Mouse (Mus musculus): ENCODE results near the gene Icam4. TPM values are rescaled to one million over a fixed set of nuclear protein-coding genes. Genes with fewer than 3 reads are reported as not detected.
"Not testable (repeated sequence)": the region's sequence is repeated elsewhere in the genome, so short reads cannot be mapped to it uniquely, and the experiment has no call there.

Gene Icam4
- polyA plus RNA-seq, 1 experiment from 2014 or later: 0.29 TPM

DNA sequence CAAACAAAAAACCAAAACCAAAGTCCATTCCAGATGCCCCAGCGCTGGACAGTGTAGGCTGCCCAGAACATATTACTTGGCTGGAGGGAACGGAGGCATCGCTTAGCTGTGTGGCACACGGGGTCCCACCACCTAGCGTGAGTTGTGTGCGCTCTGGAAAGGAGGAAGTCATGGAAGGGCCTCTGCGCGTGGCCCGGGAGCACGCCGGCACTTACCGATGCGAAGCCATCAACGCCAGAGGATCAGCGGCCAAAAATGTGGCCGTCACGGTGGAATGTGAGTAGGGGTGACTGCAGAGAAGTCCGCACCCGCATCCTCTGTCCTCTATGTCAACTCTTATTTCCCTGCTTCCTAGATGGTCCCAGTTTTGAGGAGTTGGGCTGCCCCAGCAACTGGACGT is 7.0 kb downstream of the Icam4 start:
- no peaks in the 10 kb centered on the region for H3K9me3 ChIP-seq (ENCODE audit: control insufficient read depth, low read length)
- no peak overlapping the region for H3K9ac ChIP-seq (ENCODE audit: low read depth, low read length)
- H3K4me1 ChIP-seq (ENCODE audit: control insufficient read depth, insufficient read depth, low read depth, low read length): peaks cover 41% of the 10 kb centered on the region
- H3K36me3 ChIP-seq (ENCODE audit: control insufficient read depth, insufficient read depth, low read length): no peaks in the 10 kb centered on the region
- no peak overlapping the region for H3K4me3 ChIP-seq (ENCODE audit: low read length)
- no peak overlapping the region for H3K27ac ChIP-seq (ENCODE audit: low read depth, low read length)
- no peak for ATAC-seq
- peaks cover 55% of the 10 kb centered on the region for H3K27me3 ChIP-seq (replicated peaks; ENCODE audit: control insufficient read depth, insufficient read depth, low read length)
- peak overlapping the region; percentile 82 for H3K4me2 ChIP-seq (ENCODE audit: low read length)
- 8% methylated on average over 20 of the region's 20 CpGs for WGBS

GRCm38 (mm10) chr9:21036666-21037065 is 7.5 kb downstream of the Icam4 start:
- Histone ChIP-seq H3K4me2 (ENCODE audit: low read length) (peak overlapping the region; percentile 82), H3K27ac (ENCODE audit: low read depth, low read length) (no peak overlapping the region), H3K27me3 (replicated peaks; ENCODE audit: control insufficient read depth, insufficient read depth, low read length) (peaks cover 55% of the 10 kb centered on the region), H3K4me3 (ENCODE audit: low read length) (peak overlapping the region; percentile 54), H3K9me3 (ENCODE audit: control insufficient read depth, low read length) (no peaks in the 10 kb centered on the region), H3K36me3 (ENCODE audit: control insufficient read depth, insufficient read depth, low read length) (no peaks in the 10 kb centered on the region), H3K4me1 (ENCODE audit: control insufficient read depth, insufficient read depth, low read depth, low read length) (peaks cover 40% of the 10 kb centered on the region), H3K9ac (ENCODE audit: low read depth, low read length) (peak overlapping the region; percentile 79)
- ATAC-seq: no peak
- under 1% methylated on average over 22 of the region's 22 CpGs for WGBS

DNA sequence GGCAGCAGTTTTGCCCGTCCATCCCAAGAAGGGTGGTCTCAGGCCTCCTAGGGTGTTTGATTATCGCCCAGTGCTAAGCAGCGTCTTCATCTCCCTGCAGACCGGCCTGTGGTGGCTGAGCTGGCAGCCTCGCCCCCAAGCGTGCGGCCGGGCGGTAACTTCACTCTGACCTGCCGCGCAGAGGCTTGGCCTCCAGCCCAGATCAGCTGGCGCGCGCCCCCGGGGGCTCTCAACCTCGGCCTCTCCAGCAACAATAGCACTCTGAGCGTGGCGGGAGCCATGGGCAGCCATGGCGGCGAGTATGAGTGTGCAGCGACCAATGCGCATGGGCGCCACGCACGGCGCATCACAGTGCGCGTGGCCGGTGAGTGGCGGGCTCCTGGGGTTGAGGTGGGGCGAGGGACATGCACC is 8.3 kb downstream of the Icam4 start:
- Histone ChIP-seq H3K9ac (ENCODE audit: low read depth, low read length) (peak overlapping the region; percentile 79), H3K4me2 (ENCODE audit: low read length) (peak overlapping the region; percentile 82), H3K27ac (ENCODE audit: low read depth, low read length) (no peak overlapping the region), H3K36me3 (ENCODE audit: control insufficient read depth, insufficient read depth, low read length) (no peaks in the 10 kb centered on the region), H3K27me3 (replicated peaks; ENCODE audit: control insufficient read depth, insufficient read depth, low read length) (peaks cover 53% of the 10 kb centered on the region), H3K4me1 (ENCODE audit: control insufficient read depth, insufficient read depth, low read depth, low read length) (peaks cover 36% of the 10 kb centered on the region), H3K4me3 (ENCODE audit: low read length) (peak overlapping the region; percentile 54), H3K9me3 (ENCODE audit: control insufficient read depth, low read length) (no peaks in the 10 kb centered on the region)
- 2% methylated on average over 31 of the region's 31 CpGs for WGBS
- peak; percentile 75 for ATAC-seq

DNA sequence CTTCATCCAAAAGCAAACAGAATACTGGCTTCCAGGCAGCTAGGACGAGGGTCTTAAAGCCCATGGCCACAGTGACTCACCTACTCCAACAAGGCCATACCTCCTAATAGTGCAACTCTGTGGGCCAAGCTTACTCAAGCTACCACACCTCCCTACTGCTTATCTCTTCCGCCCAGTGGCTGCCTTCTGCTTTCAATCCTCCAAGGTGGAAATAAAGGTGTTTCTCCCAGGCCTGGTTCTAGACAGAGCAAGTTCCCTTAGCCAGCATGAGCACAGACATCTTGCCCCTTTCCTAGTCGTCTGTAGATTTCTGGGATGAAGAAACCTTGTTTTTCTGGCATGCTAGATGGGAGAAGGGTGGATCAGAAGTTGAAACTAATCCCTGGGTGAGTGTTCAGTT is 10.6 kb downstream of the Icam4 start:
- Histone ChIP-seq H3K4me1 (ENCODE audit: control insufficient read depth, insufficient read depth, low read depth, low read length) (peaks cover 22% of the 10 kb centered on the region), H3K4me3 (ENCODE audit: low read length) (no peak overlapping the region), H3K9ac (ENCODE audit: low read depth, low read length) (no peak overlapping the region), H3K9me3 (ENCODE audit: control insufficient read depth, low read length) (no peaks in the 10 kb centered on the region), H3K27me3 (replicated peaks; ENCODE audit: control insufficient read depth, insufficient read depth, low read length) (peaks cover 39% of the 10 kb centered on the region), H3K36me3 (ENCODE audit: control insufficient read depth, insufficient read depth, low read length) (no peaks in the 10 kb centered on the region), H3K4me2 (ENCODE audit: low read length) (no peak overlapping the region), H3K27ac (ENCODE audit: low read depth, low read length) (no peak overlapping the region)
- ATAC-seq: no peak
- 61% methylated on average over 3 of the region's 3 CpGs for WGBS

DNA sequence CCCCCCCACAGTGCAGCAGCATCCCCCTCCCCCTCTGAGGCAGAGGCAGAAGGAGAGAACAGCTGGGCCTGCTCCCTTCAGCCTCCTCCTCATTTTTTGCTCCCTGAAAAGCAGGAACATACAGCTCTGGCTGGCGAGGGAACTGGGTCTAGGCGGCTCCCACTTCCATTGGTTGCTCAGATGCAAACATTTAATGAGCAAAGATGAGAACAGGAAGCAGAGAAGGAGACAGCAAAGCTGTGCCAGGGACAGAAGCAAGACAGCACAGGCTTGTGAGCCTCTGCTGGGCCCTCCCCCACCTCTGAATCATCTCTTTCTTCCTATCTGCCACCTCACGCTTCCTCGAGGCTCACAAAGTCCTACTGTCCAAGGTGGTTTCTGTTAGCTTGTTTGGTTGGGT is 12.1 kb downstream of the Icam4 start:
- no peak for ATAC-seq
- Histone ChIP-seq H3K9ac (ENCODE audit: low read depth, low read length) (no peak overlapping the region), H3K4me2 (ENCODE audit: low read length) (no peak overlapping the region), H3K27me3 (replicated peaks; ENCODE audit: control insufficient read depth, insufficient read depth, low read length) (peaks cover 24% of the 10 kb centered on the region), H3K27ac (ENCODE audit: low read depth, low read length) (no peak overlapping the region), H3K36me3 (ENCODE audit: control insufficient read depth, insufficient read depth, low read length) (no peaks in the 10 kb centered on the region), H3K4me1 (ENCODE audit: control insufficient read depth, insufficient read depth, low read depth, low read length) (peaks cover 14% of the 10 kb centered on the region), H3K9me3 (ENCODE audit: control insufficient read depth, low read length) (no peaks in the 10 kb centered on the region), H3K4me3 (ENCODE audit: low read length) (no peak overlapping the region)
- 48% methylated on average over 4 of the region's 4 CpGs for WGBS

- no peak overlapping the region for H3K9ac ChIP-seq (ENCODE audit: low read depth, low read length)
- H3K9me3 ChIP-seq (ENCODE audit: control insufficient read depth, low read length): no peaks in the 10 kb centered on the region
- H3K27ac ChIP-seq (ENCODE audit: low read depth, low read length): no peak overlapping the region
- no peaks in the 10 kb centered on the region for H3K4me1 ChIP-seq (ENCODE audit: control insufficient read depth, insufficient read depth, low read depth, low read length)
- no peak overlapping the region for H3K4me3 ChIP-seq (ENCODE audit: low read length)
- H3K27me3 ChIP-seq (replicated peaks; ENCODE audit: control insufficient read depth, insufficient read depth, low read length): peaks cover 12% of the 10 kb centered on the region
- H3K36me3 ChIP-seq (ENCODE audit: control insufficient read depth, insufficient read depth, low read length): no peaks in the 10 kb centered on the region
- no peak overlapping the region for H3K4me2 ChIP-seq (ENCODE audit: low read length)
- 89% methylated on average over 4 of the region's 4 CpGs for WGBS
- ATAC-seq: no peak
Observed at GRCm38 (mm10) chr9:21043563-21043962, 14.4 kb downstream of the Icam4 start.

- not testable (repeated sequence) for H3K4me1 ChIP-seq (ENCODE audit: control insufficient read depth, insufficient read depth, low read depth, low read length); H3K4me3 ChIP-seq (ENCODE audit: low read length); H3K9ac ChIP-seq (ENCODE audit: low read depth, low read length); H3K4me2 ChIP-seq (ENCODE audit: low read length); H3K27ac ChIP-seq (ENCODE audit: low read depth, low read length); H3K27me3 ChIP-seq (replicated peaks; ENCODE audit: control insufficient read depth, insufficient read depth, low read length); H3K36me3 ChIP-seq (ENCODE audit: control insufficient read depth, insufficient read depth, low read length); H3K9me3 ChIP-seq (ENCODE audit: control insufficient read depth, low read length); ATAC-seq
- WGBS: 71% methylated on average over 1 of the region's 1 CpGs
Observed at GRCm38 (mm10) chr9:21044785-21045184, 15.6 kb downstream of the Icam4 start.

GRCm38 (mm10) chr9:21045235-21045634 is 16.1 kb downstream of the Icam4 start:
- no peak overlapping the region for H3K4me2 ChIP-seq (ENCODE audit: low read length)
- H3K9ac ChIP-seq (ENCODE audit: low read depth, low read length): no peak overlapping the region
- H3K27ac ChIP-seq (ENCODE audit: low read depth, low read length): no peak overlapping the region
- no peaks in the 10 kb centered on the region for H3K9me3 ChIP-seq (ENCODE audit: control insufficient read depth, low read length)
- no peak for ATAC-seq
- WGBS: 87% methylated on average over 3 of the region's 3 CpGs
- no peaks in the 10 kb centered on the region for H3K36me3 ChIP-seq (ENCODE audit: control insufficient read depth, insufficient read depth, low read length)
- peaks cover 3% of the 10 kb centered on the region for H3K27me3 ChIP-seq (replicated peaks; ENCODE audit: control insufficient read depth, insufficient read depth, low read length)
- H3K4me1 ChIP-seq (ENCODE audit: control insufficient read depth, insufficient read depth, low read depth, low read length): no peaks in the 10 kb centered on the region
- no peak overlapping the region for H3K4me3 ChIP-seq (ENCODE audit: low read length)

DNA sequence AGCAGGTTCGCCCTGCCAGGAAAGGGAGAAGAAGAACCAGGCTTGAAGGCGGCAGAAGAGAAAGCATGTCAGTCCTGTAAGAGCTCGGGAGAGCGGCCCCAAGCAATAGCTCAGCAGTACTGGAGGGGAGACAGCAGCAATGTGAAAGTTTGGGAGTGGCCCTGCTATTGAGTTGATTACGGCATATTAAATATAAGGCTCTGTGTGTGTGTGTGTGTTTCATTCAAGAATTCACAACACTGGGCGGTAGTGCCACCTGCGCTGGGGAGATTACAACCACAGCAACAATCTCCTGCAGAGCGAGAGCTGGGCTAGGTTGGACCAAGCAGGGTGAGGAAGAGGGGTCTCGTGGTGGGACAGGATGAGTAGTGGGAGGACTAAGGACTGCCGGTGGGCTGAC is 22.4 kb downstream of the Icam4 start:
- Histone ChIP-seq H3K4me2 (ENCODE audit: low read length) (no peak overlapping the region), H3K9ac (ENCODE audit: low read depth, low read length) (no peak overlapping the region), H3K4me3 (ENCODE audit: low read length) (no peak overlapping the region), H3K4me1 (ENCODE audit: control insufficient read depth, insufficient read depth, low read depth, low read length) (no peaks in the 10 kb centered on the region), H3K27ac (ENCODE audit: low read depth, low read length) (no peak overlapping the region), H3K27me3 (replicated peaks; ENCODE audit: control insufficient read depth, insufficient read depth, low read length) (no peaks in the 10 kb centered on the region), H3K36me3 (ENCODE audit: control insufficient read depth, insufficient read depth, low read length) (no peaks in the 10 kb centered on the region), H3K9me3 (ENCODE audit: control insufficient read depth, low read length) (no peaks in the 10 kb centered on the region)
- ATAC-seq: no peak
- 74% methylated on average over 10 of the region's 10 CpGs for WGBS

GRCm38 (mm10) chr9:21062928-21063327 is 33.8 kb downstream of the Icam4 start:
- ATAC-seq: no peak
- Histone ChIP-seq H3K9ac (ENCODE audit: low read depth, low read length) (no peak overlapping the region), H3K4me3 (ENCODE audit: low read length) (no peak overlapping the region), H3K27ac (ENCODE audit: low read depth, low read length) (no peak overlapping the region), H3K27me3 (replicated peaks; ENCODE audit: control insufficient read depth, insufficient read depth, low read length) (no peaks in the 10 kb centered on the region), H3K4me2 (ENCODE audit: low read length) (no peak overlapping the region), H3K36me3 (ENCODE audit: control insufficient read depth, insufficient read depth, low read length) (peaks cover 24% of the 10 kb centered on the region), H3K9me3 (ENCODE audit: control insufficient read depth, low read length) (no peaks in the 10 kb centered on the region), H3K4me1 (ENCODE audit: control insufficient read depth, insufficient read depth, low read depth, low read length) (no peaks in the 10 kb centered on the region)
- WGBS: 91% methylated on average over 2 of the region's 2 CpGs
